Mouse (Mus musculus): ENCODE results near the gene Zfp800.
A peak's percentile ranks its signal among the peaks of the same experiment; 100 is the strongest.

The Zfp800 gene

GRCm38 (mm10) chr6:28396051-28396852 is 1.6 kb downstream of the Zfp800 start:
- DNase-seq = no peak

DNA sequence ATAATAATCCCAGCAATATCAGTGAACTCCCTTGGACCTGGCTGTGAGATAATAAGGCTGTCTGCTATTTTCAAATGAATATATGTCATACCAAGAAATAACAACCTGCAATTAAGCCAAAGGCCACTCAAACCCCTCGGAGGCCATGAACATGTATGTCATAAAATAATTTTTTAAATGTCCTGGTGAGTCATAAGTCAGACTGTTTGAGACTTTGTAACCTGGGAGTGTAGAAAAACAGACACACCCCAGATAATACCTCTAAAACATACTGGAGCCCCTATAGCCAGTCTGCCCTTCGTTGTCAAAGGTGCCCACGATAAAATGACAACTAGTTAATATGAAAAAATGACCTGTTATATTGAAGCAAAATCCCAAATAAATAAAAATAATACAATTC is 8.8 kb downstream of the Zfp800 start:
- DNase-seq = no peak

DNA sequence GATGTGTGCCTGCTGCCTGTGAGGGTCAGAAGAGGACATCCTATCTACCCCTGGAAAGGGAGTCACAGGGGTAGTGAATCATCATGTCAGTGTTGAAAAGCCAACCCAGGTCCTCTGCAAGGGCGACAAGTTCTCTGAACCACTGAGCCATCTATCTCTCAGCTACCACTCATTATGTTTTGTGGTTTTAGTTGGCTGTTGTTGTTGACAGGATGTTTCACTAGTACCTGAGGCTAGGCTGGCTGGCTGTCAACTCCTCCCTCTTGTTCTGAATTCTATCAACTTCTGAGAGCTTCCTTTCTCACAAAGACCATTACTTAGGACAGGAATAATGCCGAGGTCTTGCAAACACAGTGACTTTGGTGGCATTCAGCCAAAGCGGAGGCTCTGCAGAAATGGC is 12.6 kb downstream of the Zfp800 start:
- DNase-seq = no peak

DNA sequence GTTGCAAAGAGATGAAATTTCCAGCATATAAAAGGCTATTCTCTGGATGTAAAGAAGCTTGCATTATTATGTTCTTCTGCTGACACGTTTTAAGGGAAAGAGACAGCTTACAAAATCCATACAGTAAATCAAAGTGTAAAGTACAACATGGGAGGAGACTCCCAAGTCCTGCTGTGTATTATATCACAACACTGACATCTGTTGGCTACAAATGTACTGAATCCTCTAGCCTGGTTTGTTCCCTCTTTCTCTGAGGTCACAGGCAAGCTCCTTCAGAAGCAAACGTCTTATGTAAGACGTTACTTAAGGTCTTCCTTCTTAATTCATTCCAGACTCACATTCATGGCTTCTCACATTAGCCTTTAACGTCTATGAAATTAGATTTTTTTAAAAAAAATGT is 15.8 kb downstream of the Zfp800 start:
- no peak for DNase-seq

DNA sequence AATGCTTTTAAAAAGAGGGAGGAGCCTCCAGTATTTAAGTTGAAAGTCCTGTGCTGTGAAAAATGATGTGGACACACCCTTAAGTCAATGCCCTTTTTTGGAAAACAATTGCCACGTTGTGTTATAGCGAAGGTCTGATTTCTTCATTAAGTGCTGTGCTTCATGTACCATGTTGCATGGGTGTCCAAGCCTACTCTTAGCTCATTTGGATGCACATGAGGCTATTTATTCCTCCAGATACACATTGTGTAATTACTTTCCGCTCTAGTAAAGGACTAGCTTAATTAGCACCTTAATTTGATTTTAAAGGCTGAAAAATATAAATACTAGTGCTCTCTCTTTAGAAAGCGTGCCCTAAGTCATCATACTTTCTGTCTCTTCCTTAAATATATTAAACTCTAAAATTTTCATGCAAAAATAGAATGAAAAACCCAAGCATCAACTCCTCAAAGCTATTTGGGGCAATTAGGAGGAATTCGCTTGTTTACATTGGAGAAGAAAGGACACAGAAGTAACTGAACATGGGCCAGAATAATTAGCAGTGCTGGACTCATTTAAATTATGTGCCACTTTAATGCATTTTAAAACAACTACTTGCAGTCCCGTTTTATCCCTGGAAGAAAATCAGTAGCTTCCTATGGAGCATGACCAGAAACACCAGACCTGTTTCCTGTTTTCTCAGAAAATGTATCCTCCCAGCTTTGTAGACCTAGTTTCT is 27.7 kb downstream of the Zfp800 start:
- no peak for DNase-seq

- no peak for DNase-seq
Observed at GRCm38 (mm10) chr6:28367575-28367974, 30.2 kb downstream of the Zfp800 start.

GRCm38 (mm10) chr6:28351066-28351465 is 46.7 kb downstream of the Zfp800 start:
- no peak for DNase-seq

GRCm38 (mm10) chr6:28345677-28346076 is 52.1 kb downstream of the Zfp800 start:
- DNase-seq = no peak

- DNase-seq = no peak
Observed at GRCm38 (mm10) chr6:28345181-28345580, 52.6 kb downstream of the Zfp800 start.

GRCm38 (mm10) chr6:28342863-28343262 is 54.9 kb downstream of the Zfp800 start:
- no peak for DNase-seq

DNA sequence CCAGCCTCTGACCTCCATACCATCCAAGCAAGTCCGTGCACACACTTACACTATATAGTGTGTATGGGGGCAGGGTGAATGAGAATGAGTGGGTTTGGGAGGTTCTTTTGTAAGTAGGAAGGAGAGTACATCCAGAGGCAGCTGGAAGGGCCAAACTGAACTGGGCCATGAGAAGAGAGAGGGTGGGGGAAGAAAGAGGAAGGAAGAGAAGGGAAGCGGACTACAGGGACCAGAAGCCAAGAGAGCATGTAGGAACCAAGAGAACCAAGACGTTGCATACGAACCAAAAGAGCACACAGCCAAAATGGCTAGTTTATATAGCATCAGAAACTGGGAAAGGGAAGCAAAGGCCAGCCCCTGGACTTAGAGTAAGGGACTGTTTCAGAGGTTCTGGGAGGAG is 56.6 kb downstream of the Zfp800 start:
- DNase-seq = no peak

GRCm38 (mm10) chr6:28339410-28339809 is 58.4 kb downstream of the Zfp800 start:
- no peak for DNase-seq

- DNase-seq = no peak
Observed at GRCm38 (mm10) chr6:28333696-28334095, 64.1 kb downstream of the Zfp800 start.

DNA sequence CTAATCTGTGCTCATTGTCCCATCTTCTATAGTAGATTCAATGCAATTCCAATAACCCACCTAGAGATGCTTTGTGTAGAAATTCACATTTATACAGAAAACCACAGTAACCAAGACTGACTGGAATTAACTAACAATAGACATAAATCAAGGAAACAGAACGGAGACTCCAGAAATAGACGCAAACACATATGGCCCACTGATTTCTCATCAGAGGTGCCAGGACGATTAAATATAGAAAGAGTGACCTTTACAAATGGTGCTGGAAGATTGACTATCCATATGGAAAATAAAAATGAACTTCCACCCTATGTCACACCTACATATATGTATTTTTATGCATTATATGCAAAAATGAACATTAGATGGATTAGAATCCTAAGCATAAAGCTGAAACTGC is 65.3 kb downstream of the Zfp800 start:
- DNase-seq = no peak

GRCm38 (mm10) chr6:28329815-28330214 is 68.0 kb downstream of the Zfp800 start:
- no peak for DNase-seq

GRCm38 (mm10) chr6:28329002-28329596 is 68.7 kb downstream of the Zfp800 start:
- no peak for DNase-seq

DNA sequence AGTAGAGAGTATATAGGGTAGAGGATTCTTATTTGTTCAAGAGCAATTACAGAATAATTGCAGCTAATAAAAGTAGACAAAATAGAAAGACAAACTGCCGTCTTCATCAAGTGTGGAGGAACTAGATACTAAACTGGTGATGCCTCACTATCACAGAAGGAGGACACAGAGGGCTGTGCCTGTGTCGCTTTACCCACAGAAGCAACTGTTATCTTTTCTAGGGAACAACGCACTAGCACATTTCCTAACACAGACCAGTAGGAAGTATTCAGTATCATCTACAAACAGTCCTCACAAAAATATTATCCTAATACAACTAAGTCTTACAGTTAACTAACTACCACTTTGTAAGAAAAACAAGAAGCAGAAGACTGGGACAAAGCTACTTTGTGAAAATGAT is 71.1 kb downstream of the Zfp800 start:
- no peak for DNase-seq

DNA sequence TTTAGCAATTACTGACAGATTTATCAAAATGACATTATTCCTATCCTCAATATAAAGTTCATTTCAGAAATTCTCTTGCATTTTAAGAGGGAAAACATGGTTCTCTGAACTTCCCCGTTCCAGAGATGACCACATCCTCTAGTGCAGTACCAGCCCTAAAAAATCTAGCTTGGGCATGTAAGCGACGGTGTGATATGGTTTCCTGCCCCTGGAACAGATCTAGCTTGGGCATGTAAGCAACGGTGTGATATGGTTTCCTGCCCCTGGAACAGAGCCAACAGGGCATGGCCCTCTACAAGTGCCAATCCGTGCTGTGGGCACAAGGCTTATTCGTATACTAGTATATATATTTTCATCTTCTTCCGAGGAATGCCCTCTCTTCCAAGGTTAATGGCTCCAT is 75.4 kb downstream of the Zfp800 start:
- no peak for DNase-seq

DNA sequence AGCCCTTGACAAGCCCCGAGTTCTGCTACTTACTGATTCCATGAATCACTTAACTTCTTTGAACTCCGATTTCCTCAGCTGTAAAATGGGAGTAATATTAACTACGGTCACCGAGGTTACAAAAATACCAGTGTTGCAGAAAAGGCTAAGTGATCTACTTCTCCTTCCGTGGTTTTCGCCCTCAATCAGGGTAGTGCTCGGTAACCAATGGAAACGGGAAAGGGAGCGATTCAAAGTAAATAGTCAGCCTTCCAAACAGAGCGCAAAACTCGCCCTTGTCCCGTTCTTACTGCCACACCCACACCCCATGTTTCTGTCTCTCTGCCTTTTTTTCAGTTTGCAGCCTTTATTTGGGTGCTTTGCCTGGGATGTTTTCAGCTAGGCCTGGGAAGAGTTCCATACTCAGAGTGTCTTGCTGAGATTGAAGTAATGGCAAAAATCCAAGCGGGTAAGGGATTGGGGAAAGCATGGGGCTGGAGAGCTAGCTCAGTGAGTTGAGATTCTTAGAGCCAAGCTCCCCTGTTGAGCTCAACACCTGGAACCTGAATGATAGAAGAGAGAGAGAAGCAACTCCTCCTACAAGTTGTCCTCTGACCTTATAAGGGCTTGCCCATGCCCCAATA is 78.0 kb downstream of the Zfp800 start:
- DNase-seq = peak in 1 of 2 experiments; percentile 26

DNA sequence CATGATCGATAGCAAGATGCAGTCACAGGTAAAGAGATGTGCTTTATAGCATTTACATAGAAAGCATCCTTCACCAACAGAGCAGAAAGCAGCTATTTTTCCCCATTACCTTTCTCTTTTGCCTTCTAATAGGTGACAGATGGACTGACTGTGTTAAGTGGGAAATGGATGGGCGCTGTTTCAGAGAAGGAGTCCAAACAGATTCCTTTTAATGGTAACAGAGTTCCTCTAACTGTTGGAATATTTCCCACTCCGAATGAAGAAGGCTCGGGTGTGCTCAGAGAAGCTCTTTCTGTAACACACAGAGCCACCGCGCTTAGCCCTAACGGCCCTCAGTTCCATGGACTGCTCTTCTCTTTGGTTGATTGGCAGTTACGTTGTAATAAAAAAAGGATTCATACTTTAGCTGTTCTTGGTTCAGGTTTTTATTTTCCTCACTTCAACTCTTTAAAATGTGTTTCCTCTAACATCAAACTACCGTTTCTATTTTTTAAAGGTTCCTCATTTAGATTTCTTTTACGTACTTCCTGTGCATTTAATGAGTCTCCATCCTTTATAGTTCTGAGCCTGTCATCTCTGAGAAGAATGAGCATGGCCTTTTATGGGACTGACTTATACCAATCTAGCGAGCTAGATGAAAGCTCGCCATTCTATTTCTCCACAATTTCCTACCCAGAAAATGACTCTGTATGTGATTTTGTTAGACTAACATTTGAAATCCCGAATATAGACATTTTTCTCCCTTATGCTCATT is 78.8 kb downstream of the Zfp800 start:
- DNase-seq = peak; percentile 6 to 47

- DNase-seq = no peak
Observed at GRCm38 (mm10) chr6:28315208-28315607, 82.6 kb downstream of the Zfp800 start.

- DNase-seq = no peak
Observed at GRCm38 (mm10) chr6:28312067-28312466, 85.7 kb downstream of the Zfp800 start.

DNA sequence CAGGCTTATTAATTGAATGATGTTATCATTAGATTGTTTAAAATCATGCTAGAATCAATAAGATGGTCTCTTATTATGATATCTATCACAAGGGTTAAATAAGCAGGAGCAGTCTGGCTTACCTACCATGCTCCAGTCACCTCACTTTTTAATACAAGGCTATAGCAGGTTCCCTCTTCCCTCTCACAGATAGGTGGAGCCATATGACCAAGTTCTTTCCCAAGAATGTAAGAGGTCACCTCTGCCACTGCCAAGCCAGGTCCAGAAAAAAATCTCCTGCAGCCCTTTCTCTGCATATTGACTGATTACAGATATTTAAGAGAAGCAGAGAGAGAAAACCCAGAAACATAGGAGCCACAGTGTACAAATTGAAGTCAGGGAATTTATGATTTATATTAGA is 88.1 kb downstream of the Zfp800 start:
- peak; percentile 51 to 62 for DNase-seq
